Mouse (Mus musculus): ENCODE results near the gene Gimap4. TPM values are rescaled to one million over a fixed set of nuclear protein-coding genes. Genes with fewer than 3 reads are reported as not detected.

Gene Gimap4
- total and polyA plus RNA-seq, 3 experiments: 113 to 264 (median 203) TPM

- no peak overlapping the region for H3K27ac ChIP-seq (ENCODE audit: insufficient read depth, low read depth)
- H3K27me3 ChIP-seq (replicated peaks): no peaks in the 10 kb centered on the region
- no peak overlapping the region for H3K9ac ChIP-seq (ENCODE audit: insufficient read depth, low read depth)
- no peak for DNase-seq (ENCODE audit: extremely low read depth)
- in situ Hi-C loops (cut with MboI; ENCODE audit: low pct_ligation_motif_present, low pct_unique_long_range_greater_than_20kb, low sequenced_read_pairs) (loop anchor here (25.0 kb wide), 1 partner anchor 324 kb away; the partner anchor contains the start of gene Doxl2), dilution Hi-C loops (cut with MboI; ENCODE audit: extremely low pct_ligation_motif_present, extremely low pct_unique_long_range_greater_than_20kb, low sequenced_read_pairs) (loop anchor here (25.0 kb wide), 1 partner anchor 124 kb away; the partner anchor contains the start of gene Gimap3)
- H3K4me1 ChIP-seq (ENCODE audit: control insufficient read depth in 1 of 2, insufficient read depth in 2 of 2): peaks cover 0 to 16% of the 10 kb centered on the region in 2 experiments; a peak in 2 of 4 replicates
- no peaks in the 10 kb centered on the region for H3K79me2 ChIP-seq (replicated peaks; ENCODE audit: control insufficient read depth, extremely low read depth, insufficient read depth, poor library complexity, severe bottlenecking)
- H3K9me3 ChIP-seq (replicated peaks; ENCODE audit: low read length): no peaks in the 10 kb centered on the region
- no peak overlapping the region for H3K4me2 ChIP-seq (ENCODE audit: insufficient read depth, low read depth, poor library complexity, severe bottlenecking)
- TF ChIP-seq GABPA (IDR thresholded peaks at IDR 0.05; ENCODE audit: insufficient replicate concordance, low read depth, low read length) (no peak), TCF12 (IDR thresholded peaks at IDR 0.05; ENCODE audit: low read depth, low read length) (no peak), RAD21 (IDR thresholded peaks at IDR 0.05; ENCODE audit: low read depth, low read length) (no peak), IRF4 (IDR thresholded peaks at IDR 0.05; ENCODE audit: low read depth, low read length) (no peak)
- H3K4me3 ChIP-seq (replicated peaks in 1 of 3; ENCODE audit: low read depth in 2 of 3, low read length in 2 of 3, poor library complexity in 1 of 3): no peak overlapping the region
- H3K36me3 ChIP-seq (replicated peaks in 1 of 2; ENCODE audit: control insufficient read depth in 1 of 2, insufficient read depth in 1 of 2, low read length in 1 of 2): no peaks in the 10 kb centered on the region
These were observed 45.8 kb upstream of the Gimap4 start for GRCm38 (mm10) chr6:48638553-48638952.

GRCm38 (mm10) chr6:48641391-48641790, 43.0 kb upstream of the Gimap4 start:
- Histone ChIP-seq H3K4me1 (ENCODE audit: control insufficient read depth in 1 of 2, insufficient read depth in 2 of 2) (peaks cover 11 to 26% of the 10 kb centered on the region in 2 experiments; a peak in 3 of 4 replicates), H3K4me2 (ENCODE audit: insufficient read depth, low read depth, poor library complexity, severe bottlenecking) (no peak overlapping the region)
- in situ Hi-C loops (cut with MboI; ENCODE audit: low pct_ligation_motif_present, low pct_unique_long_range_greater_than_20kb, low sequenced_read_pairs): loop anchor here (10.0 to 25.0 kb wide), 2 partner anchors 213 to 321 kb away; partner anchors contain the start of gene Doxl2

GRCm38 (mm10) chr6:48642764-48643292, 41.5 kb upstream of the Gimap4 start:
- no peak overlapping the region for H3K4me3 ChIP-seq (replicated peaks in 1 of 3; ENCODE audit: low read depth in 2 of 3, low read length in 2 of 3, poor library complexity in 1 of 3)
- no peaks in the 10 kb centered on the region for H3K27me3 ChIP-seq (replicated peaks)
- dilution Hi-C loops (cut with MboI; ENCODE audit: extremely low pct_ligation_motif_present, extremely low pct_unique_long_range_greater_than_20kb, low sequenced_read_pairs) (loop anchor here (25.0 kb wide), 1 partner anchor 119 kb away; the partner anchor contains the start of gene Gimap3), in situ Hi-C loops (cut with MboI; ENCODE audit: low pct_ligation_motif_present, low pct_unique_long_range_greater_than_20kb, low sequenced_read_pairs) (loop anchor here (10.0 to 25.0 kb wide), 2 partner anchors 212 to 319 kb away; partner anchors contain the start of gene Doxl2)
- no peaks in the 10 kb centered on the region for H3K9me3 ChIP-seq (replicated peaks; ENCODE audit: low read length)
- peaks cover 11 to 34% of the 10 kb centered on the region in 2 experiments; a peak in 3 of 4 replicates for H3K4me1 ChIP-seq (ENCODE audit: control insufficient read depth in 1 of 2, insufficient read depth in 2 of 2)
- peak; percentile 74 for DNase-seq (ENCODE audit: extremely low read depth)
- no peaks in the 10 kb centered on the region for H3K36me3 ChIP-seq (replicated peaks in 1 of 2; ENCODE audit: control insufficient read depth in 1 of 2, insufficient read depth in 1 of 2, low read length in 1 of 2)
- no peak overlapping the region for H3K4me2 ChIP-seq (ENCODE audit: insufficient read depth, low read depth, poor library complexity, severe bottlenecking)
- H3K27ac ChIP-seq (ENCODE audit: insufficient read depth, low read depth): no peak overlapping the region
- H3K79me2 ChIP-seq (replicated peaks; ENCODE audit: control insufficient read depth, extremely low read depth, insufficient read depth, poor library complexity, severe bottlenecking): peaks cover 6% of the 10 kb centered on the region
- TF ChIP-seq ZC3H11A (IDR thresholded peaks at IDR 0.05; ENCODE audit: low read depth, low read length) (peak; percentile 57), NELFE (IDR thresholded peaks at IDR 0.05; ENCODE audit: low read depth, low read length) (no peak), SMC3 (IDR thresholded peaks at IDR 0.05; ENCODE audit: low read depth, low read length) (peak; percentile 86), CTCF (conservative IDR thresholded peaks at IDR 0.05 in 1 of 2, IDR thresholded peaks at IDR 0.05 in 1 of 2; ENCODE audit: low read depth in 2 of 2, low read length in 2 of 2) (peak; percentile 32 to 87; a peak in 3 of 4 replicates), ZNF384 (IDR thresholded peaks at IDR 0.05; ENCODE audit: low read depth, low read length) (peak; percentile 99), JUN (IDR thresholded peaks at IDR 0.05; ENCODE audit: insufficient read depth, low read depth, low read length) (no peak), RAD21 (IDR thresholded peaks at IDR 0.05; ENCODE audit: low read depth, low read length) (peak; percentile 84), UBTF (IDR thresholded peaks at IDR 0.05; ENCODE audit: low read depth, low read length) (no peak)
- no peak overlapping the region for H3K9ac ChIP-seq (ENCODE audit: insufficient read depth, low read depth)

More at GRCm38 (mm10) chr6:48641391-48641790, 43.0 kb upstream of the Gimap4 start:
- Histone ChIP-seq H3K9ac (ENCODE audit: insufficient read depth, low read depth) (no peak overlapping the region), H3K27ac (ENCODE audit: insufficient read depth, low read depth) (no peak overlapping the region), H3K9me3 (replicated peaks; ENCODE audit: low read length) (no peaks in the 10 kb centered on the region), H3K79me2 (replicated peaks; ENCODE audit: control insufficient read depth, extremely low read depth, insufficient read depth, poor library complexity, severe bottlenecking) (no peaks in the 10 kb centered on the region), H3K36me3 (replicated peaks in 1 of 2; ENCODE audit: control insufficient read depth in 1 of 2, insufficient read depth in 1 of 2, low read length in 1 of 2) (no peaks in the 10 kb centered on the region), H3K4me3 (replicated peaks in 1 of 3; ENCODE audit: low read depth in 2 of 3, low read length in 2 of 3, poor library complexity in 1 of 3) (no peak overlapping the region), H3K27me3 (replicated peaks) (no peaks in the 10 kb centered on the region)
- dilution Hi-C loops (cut with MboI; ENCODE audit: extremely low pct_ligation_motif_present, extremely low pct_unique_long_range_greater_than_20kb, low sequenced_read_pairs): loop anchor here (25.0 kb wide), 1 partner anchor 121 kb away; the partner anchor contains the start of gene Gimap3
- no peak for DNase-seq (ENCODE audit: extremely low read depth)
- TF ChIP-seq KAT2A (IDR thresholded peaks at IDR 0.05; ENCODE audit: insufficient replicate concordance, low read length): no peak
